Mouse (Mus musculus): ENCODE results near the gene Icam2. TPM values are rescaled to one million over a fixed set of nuclear protein-coding genes. Genes with fewer than 3 reads are reported as not detected.

Icam2 gene
- polyA plus RNA-seq, 1 experiment from 2014 or later: 28.7 TPM

DNA sequence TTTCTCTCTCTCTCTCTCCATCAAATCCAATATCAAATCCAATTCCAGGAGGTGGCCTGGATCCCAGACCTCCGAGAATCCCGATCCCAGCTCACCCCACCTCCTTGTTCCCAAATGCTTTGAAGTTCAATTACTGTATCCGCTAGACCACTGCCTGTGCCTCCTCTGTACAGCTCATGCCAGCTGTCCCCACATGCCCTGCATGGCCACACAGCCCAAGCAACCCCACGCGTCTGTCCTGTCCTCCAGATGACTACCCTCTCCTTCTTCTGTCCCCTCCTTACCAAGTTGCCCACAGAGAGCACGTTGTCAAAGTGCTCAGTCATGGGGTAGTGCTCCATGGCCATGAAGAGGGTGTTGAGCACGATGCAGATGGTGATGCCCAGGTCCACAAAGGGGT lies 49.0 kb downstream of the Icam2 start:
- 64% methylated on average over 7 of the region's 7 CpGs for WGBS
- Histone ChIP-seq H3K9me3 (no peaks in the 10 kb centered on the region), H3K4me2 (replicated peaks) (no peak overlapping the region), H3K27me3 (no peaks in the 10 kb centered on the region), H3K4me1 (peaks cover 5% of the 10 kb centered on the region; the same call in 1 of the 2 replicates), H3K27ac (no peak overlapping the region), H3K36me3 (no peaks in the 10 kb centered on the region), H3K4me3 (no peak overlapping the region), H3K9ac (no peak overlapping the region)
- no peak for ATAC-seq (ENCODE audit: low FRiP score, low read depth)

DNA sequence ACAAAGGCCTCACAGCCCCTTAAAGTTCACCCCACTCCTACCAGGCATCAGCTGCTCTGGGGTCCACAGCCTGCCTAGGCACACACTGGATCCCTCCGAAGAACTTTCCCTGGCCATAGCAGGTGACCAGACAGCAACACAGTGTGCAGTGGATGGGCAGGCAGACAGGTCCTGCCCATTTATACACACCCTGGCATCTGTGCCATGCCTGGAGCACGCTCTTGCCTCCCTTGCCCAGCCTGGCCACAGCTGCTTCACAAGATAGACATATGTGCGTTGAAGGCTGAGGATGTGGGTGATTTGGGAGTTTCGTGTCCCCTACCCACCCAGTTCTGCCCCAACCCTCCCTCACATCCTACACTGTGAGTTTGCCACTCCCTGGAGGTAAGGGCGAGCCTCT lies 49.8 kb downstream of the Icam2 start:
- H3K36me3 ChIP-seq: no peaks in the 10 kb centered on the region
- peaks cover 5% of the 10 kb centered on the region; the same call in 1 of the 2 replicates for H3K4me1 ChIP-seq
- H3K9me3 ChIP-seq: no peaks in the 10 kb centered on the region
- no peak overlapping the region for H3K4me3 ChIP-seq
- WGBS: 80% methylated on average over 5 of the region's 5 CpGs
- ATAC-seq (ENCODE audit: low FRiP score, low read depth): no peak
- H3K9ac ChIP-seq: no peak overlapping the region
- H3K27ac ChIP-seq: no peak overlapping the region
- no peak overlapping the region for H3K4me2 ChIP-seq (replicated peaks)
- H3K27me3 ChIP-seq: no peaks in the 10 kb centered on the region

DNA sequence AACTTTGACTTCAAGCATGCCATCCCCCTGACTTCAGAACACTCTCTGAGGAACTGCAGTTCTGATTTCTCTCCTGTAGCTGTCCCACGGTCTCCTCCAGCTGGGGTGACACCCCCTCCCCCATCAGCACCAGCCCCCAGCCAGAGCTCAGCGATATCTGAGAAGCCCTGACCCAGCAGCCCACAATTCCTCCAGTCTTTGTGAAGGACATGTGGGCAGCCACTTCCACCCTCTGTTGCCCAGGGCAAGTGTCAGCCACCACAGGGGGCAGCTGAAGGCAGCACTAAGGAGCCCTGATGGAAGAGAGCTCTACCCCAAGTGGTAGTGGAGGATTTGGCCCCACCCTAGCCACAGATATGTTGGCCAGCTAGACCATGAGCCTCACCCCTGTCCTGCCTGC lies 53.8 kb downstream of the Icam2 start:
- H3K36me3 ChIP-seq: no peaks in the 10 kb centered on the region
- no peaks in the 10 kb centered on the region for H3K27me3 ChIP-seq
- no peak for ATAC-seq (ENCODE audit: low FRiP score, low read depth)
- no peaks in the 10 kb centered on the region for H3K4me1 ChIP-seq
- no peak overlapping the region for H3K9ac ChIP-seq
- WGBS: 5% methylated on average over 2 of the region's 2 CpGs
- no peaks in the 10 kb centered on the region for H3K9me3 ChIP-seq
- H3K4me2 ChIP-seq (replicated peaks): no peak overlapping the region
- no peak overlapping the region for H3K4me3 ChIP-seq
- H3K27ac ChIP-seq: no peak overlapping the region

DNA sequence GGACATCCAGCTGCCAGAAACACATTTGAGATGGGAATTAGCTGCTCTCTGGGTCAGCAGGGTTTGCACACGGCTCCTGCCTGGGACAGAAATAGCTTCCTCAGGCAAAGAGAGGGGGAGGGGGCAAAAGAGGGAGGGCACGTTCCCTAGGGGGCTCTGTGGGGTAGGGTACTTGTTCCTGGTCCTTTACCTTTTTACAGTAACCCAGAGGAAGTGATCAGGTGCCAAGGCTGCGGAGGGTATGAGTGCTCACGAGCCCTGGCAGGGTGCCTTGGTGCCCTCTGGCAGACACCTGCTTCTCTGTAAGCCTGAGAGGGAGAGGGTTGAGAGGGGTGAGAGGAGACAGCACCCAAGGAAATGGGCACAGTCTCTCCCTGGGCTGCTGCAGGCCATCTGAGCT lies 55.4 kb downstream of the Icam2 start:
- H3K27ac ChIP-seq: no peak overlapping the region
- no peaks in the 10 kb centered on the region for H3K9me3 ChIP-seq
- H3K4me3 ChIP-seq: no peak overlapping the region
- H3K4me1 ChIP-seq: peaks cover 15% of the 10 kb centered on the region
- H3K36me3 ChIP-seq: no peaks in the 10 kb centered on the region
- H3K9ac ChIP-seq: no peak overlapping the region
- WGBS: 47% methylated on average over 4 of the region's 4 CpGs
- no peaks in the 10 kb centered on the region for H3K27me3 ChIP-seq
- ATAC-seq (ENCODE audit: low FRiP score, low read depth): no peak
- H3K4me2 ChIP-seq (replicated peaks): no peak overlapping the region

DNA sequence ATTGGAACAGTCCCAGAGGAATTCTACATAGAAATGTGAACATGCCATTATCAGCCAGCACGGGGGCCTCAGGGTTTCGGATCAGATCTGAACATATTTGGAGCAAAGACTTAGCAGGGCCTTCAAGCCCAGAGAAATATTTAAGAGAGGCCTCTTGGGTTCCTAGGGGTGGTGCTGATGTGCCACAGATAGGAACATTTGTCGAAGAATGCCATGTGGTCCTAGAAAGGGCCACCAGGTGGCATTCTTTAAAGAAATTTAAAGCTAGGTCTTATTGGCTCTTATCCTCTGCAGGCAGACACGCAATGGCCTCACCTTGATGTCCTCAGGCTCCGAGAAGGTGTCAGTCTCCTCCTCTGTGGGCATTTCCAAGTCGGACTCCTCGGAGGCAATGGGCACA lies 58.2 kb downstream of the Icam2 start:
- H3K27ac ChIP-seq: no peak overlapping the region
- H3K9me3 ChIP-seq: no peaks in the 10 kb centered on the region
- H3K4me1 ChIP-seq: peaks cover 18% of the 10 kb centered on the region
- ATAC-seq (ENCODE audit: low FRiP score, low read depth): no peak
- no peak overlapping the region for H3K9ac ChIP-seq
- no peak overlapping the region for H3K4me2 ChIP-seq (replicated peaks)
- no peaks in the 10 kb centered on the region for H3K36me3 ChIP-seq
- no peaks in the 10 kb centered on the region for H3K27me3 ChIP-seq
- no peak overlapping the region for H3K4me3 ChIP-seq
- WGBS: 64% methylated on average over 7 of the region's 7 CpGs

DNA sequence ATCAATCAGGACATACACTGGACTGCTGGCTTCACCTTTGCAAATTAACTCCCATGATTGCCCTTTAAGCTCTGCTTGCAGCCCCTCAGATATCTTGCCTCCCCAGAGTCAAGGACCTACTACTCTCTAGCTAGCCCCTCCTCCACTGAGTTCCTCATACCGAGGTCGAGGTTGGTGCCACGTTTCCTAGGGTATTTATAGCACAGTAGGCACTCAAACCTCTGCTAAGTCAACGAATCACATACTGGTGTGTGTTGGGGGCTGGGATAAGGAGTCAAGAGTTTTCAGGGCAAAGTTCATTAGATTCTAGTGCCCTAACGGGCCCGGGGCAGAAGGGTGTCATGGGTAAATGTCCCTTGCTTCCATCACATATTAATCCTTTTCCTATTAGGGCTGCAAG lies 58.7 kb downstream of the Icam2 start:
- Histone ChIP-seq H3K4me3 (no peak overlapping the region), H3K27me3 (no peaks in the 10 kb centered on the region), H3K4me2 (replicated peaks) (no peak overlapping the region), H3K27ac (no peak overlapping the region), H3K4me1 (peaks cover 18% of the 10 kb centered on the region), H3K9me3 (no peaks in the 10 kb centered on the region), H3K36me3 (no peaks in the 10 kb centered on the region), H3K9ac (no peak overlapping the region)
- 58% methylated on average over 6 of the region's 6 CpGs for WGBS
- no peak for ATAC-seq (ENCODE audit: low FRiP score, low read depth)

DNA sequence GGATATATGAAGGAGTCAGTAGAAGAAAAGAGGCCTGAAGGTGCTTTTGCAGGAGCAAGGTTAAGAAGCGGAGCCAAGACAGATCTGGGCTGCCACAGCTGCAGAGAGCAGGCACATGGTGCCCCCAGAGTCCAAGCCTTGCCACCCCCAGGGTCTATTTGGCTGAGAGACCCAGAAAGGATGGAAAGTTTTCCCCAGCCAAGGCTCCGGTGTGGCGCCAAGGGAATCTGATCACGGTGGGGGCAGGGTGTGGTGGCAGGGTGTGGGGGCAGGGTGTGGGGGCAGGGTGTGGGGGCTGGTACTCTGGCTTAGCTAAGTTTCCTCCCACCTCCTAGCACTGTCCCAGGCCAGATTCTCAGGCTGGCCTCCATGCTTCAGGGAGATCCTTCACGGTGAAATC lies 59.4 kb downstream of the Icam2 start:
- H3K4me1 ChIP-seq: peaks cover 18% of the 10 kb centered on the region
- no peak overlapping the region for H3K27ac ChIP-seq
- no peaks in the 10 kb centered on the region for H3K27me3 ChIP-seq
- H3K9ac ChIP-seq: no peak overlapping the region
- WGBS: 43% methylated on average over 5 of the region's 5 CpGs
- H3K9me3 ChIP-seq: no peaks in the 10 kb centered on the region
- H3K36me3 ChIP-seq: no peaks in the 10 kb centered on the region
- no peak overlapping the region for H3K4me3 ChIP-seq
- H3K4me2 ChIP-seq (replicated peaks): no peak overlapping the region
- no peak for ATAC-seq (ENCODE audit: low FRiP score, low read depth)

Other genes starting within 250 kb of the Icam2 start
- gene Gm10840, start 227.2 kb downstream of the Icam2 start, polyA plus RNA-seq (2015; fragmentation: Nextera tagmentation; extraction: Ambion mirVana): not detected in 2 replicates
- 378 and 399 TPM in 2 replicates for gene Limd2, start 227.2 kb downstream of the Icam2 start, polyA plus RNA-seq (2015; fragmentation: Nextera tagmentation; extraction: Ambion mirVana)
- 32.8 and 33.7 TPM in 2 replicates for gene Strada, start 185.9 kb downstream of the Icam2 start, polyA plus RNA-seq (2015; fragmentation: Nextera tagmentation; extraction: Ambion mirVana)
- gene Ccdc47, start 171.7 kb downstream of the Icam2 start, polyA plus RNA-seq (2015; fragmentation: Nextera tagmentation; extraction: Ambion mirVana): 73.2 and 76.8 TPM in 2 replicates
- gene Ddx42, start 171.1 kb downstream of the Icam2 start, polyA plus RNA-seq (2015; fragmentation: Nextera tagmentation; extraction: Ambion mirVana): 88.5 and 91.4 TPM in 2 replicates
- gene Ftsj3, start 132.0 kb downstream of the Icam2 start, polyA plus RNA-seq (2015; fragmentation: Nextera tagmentation; extraction: Ambion mirVana): 56.4 and 58.5 TPM in 2 replicates
- gene Psmc5, start 131.9 kb downstream of the Icam2 start, polyA plus RNA-seq (2015; fragmentation: Nextera tagmentation; extraction: Ambion mirVana): 320 and 338 TPM in 2 replicates
- gene Smarcd2, start 115.1 kb downstream of the Icam2 start, polyA plus RNA-seq (2015; fragmentation: Nextera tagmentation; extraction: Ambion mirVana): 82.6 and 82.7 TPM in 2 replicates
- gene Tcam1, start 111.4 kb downstream of the Icam2 start, polyA plus RNA-seq (2015; fragmentation: Nextera tagmentation; extraction: Ambion mirVana): 0.34 and 0.43 TPM in 2 replicates
- not detected in 2 replicates for gene Gh, start 86.2 kb downstream of the Icam2 start, polyA plus RNA-seq (2015; fragmentation: Nextera tagmentation; extraction: Ambion mirVana)
- 1.6 and 2.9 TPM in 2 replicates for gene Cd79b, start 73.3 kb downstream of the Icam2 start, polyA plus RNA-seq (2015; fragmentation: Nextera tagmentation; extraction: Ambion mirVana)
- 0.42 and 0.49 TPM in 2 replicates for gene Scn4a, start 34.8 kb downstream of the Icam2 start, polyA plus RNA-seq (2015; fragmentation: Nextera tagmentation; extraction: Ambion mirVana)
- 0.25 TPM in 1 of 2 replicates, not detected in the other for gene Prr29, start 22.6 kb downstream of the Icam2 start, polyA plus RNA-seq (2015; fragmentation: Nextera tagmentation; extraction: Ambion mirVana)
- gene Ern1, start 99.8 kb upstream of the Icam2 start, polyA plus RNA-seq (2015; fragmentation: Nextera tagmentation; extraction: Ambion mirVana): 6.8 and 7.6 TPM in 2 replicates
- 7.5 and 8.2 TPM in 2 replicates for gene Tex2, start 225.3 kb upstream of the Icam2 start, polyA plus RNA-seq (2015; fragmentation: Nextera tagmentation; extraction: Ambion mirVana)

All from limb, embryonic 13.5 days (tissue).